Mouse (Mus musculus): ENCODE data around the gene Krit1. TPM values are rescaled to one million over a fixed set of nuclear protein-coding genes. Genes with fewer than 3 reads are reported as not detected.
A peak's percentile ranks its signal among the peaks of the same experiment; 100 is the strongest.
"Not testable (repeated sequence)": the region's sequence is repeated elsewhere in the genome, so short reads cannot be mapped to it uniquely, and the experiment has no call there.

The Krit1 gene
- polyA plus RNA-seq, 1 experiment from 2014 or later = 41.4 TPM

- not testable (repeated sequence) for H3K36me3 ChIP-seq (ENCODE audit: control insufficient read depth, insufficient read depth, low read length); H3K27ac ChIP-seq (replicated peaks in 1 of 2; ENCODE audit: control insufficient read depth in 1 of 2, insufficient read depth in 1 of 2, low read depth in 2 of 2, low read length in 2 of 2); H3K4me1 ChIP-seq (ENCODE audit: control insufficient read depth in 2 of 2, insufficient read depth in 2 of 2, low read length in 2 of 2); H3K9me3 ChIP-seq (ENCODE audit: control insufficient read depth, low read length); H3K27me3 ChIP-seq (ENCODE audit: control insufficient read depth, insufficient read depth, low read length)
- peak within 1 kb of the TSS; percentile 67 for H3K9ac ChIP-seq (ENCODE audit: low read length)
- peak within 1 kb of the TSS; percentile 31 to 42 for H3K4me3 ChIP-seq (ENCODE audit: control insufficient read depth in 1 of 2, insufficient read depth in 1 of 2, low read depth in 1 of 2, low read length in 2 of 2)
- 0% methylated on average over 4 of the region's 47 CpGs for WGBS
- H3K4me2 ChIP-seq (ENCODE audit: low read length) = peak within 1 kb of the TSS; percentile 74
- peak; percentile 97 for ATAC-seq (ENCODE audit: insufficient number of reproducible peaks, insufficient read depth, low FRiP score, low read depth)
Measured at GRCm38 (mm10) chr5:3893459-3894293, 90.7 kb downstream of the Krit1 start, which contains the start of gene Mterf1a. TSS of gene Mterf1a (minus strand) at chr5:3893933.

DNA sequence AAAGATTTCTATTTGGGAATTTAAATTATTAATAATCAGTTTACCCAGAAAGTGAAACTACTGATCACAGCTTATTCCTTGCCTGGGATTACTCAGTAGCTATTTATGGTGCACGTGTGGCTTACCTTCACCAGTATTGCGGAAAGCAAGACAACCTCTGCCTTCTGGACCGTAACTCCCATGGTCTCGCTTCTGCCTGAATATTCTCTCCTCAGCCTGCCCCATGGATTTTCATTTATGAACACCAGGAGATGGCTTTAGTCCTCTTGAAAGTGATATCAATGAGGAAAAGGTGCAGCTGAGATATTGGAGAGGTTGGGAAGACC is 91.3 kb downstream of the Krit1 start:
- not testable (repeated sequence) for H3K27me3 ChIP-seq (ENCODE audit: control insufficient read depth, insufficient read depth, low read length); H3K9ac ChIP-seq (ENCODE audit: low read length); H3K9me3 ChIP-seq (ENCODE audit: control insufficient read depth, low read length); H3K4me1 ChIP-seq (ENCODE audit: control insufficient read depth in 2 of 2, insufficient read depth in 2 of 2, low read length in 2 of 2); H3K36me3 ChIP-seq (ENCODE audit: control insufficient read depth, insufficient read depth, low read length); H3K27ac ChIP-seq (replicated peaks in 1 of 2; ENCODE audit: control insufficient read depth in 1 of 2, insufficient read depth in 1 of 2, low read depth in 2 of 2, low read length in 2 of 2); ATAC-seq (ENCODE audit: insufficient number of reproducible peaks, insufficient read depth, low FRiP score, low read depth); H3K4me2 ChIP-seq (ENCODE audit: low read length)
- H3K4me3 ChIP-seq (ENCODE audit: control insufficient read depth in 1 of 2, insufficient read depth in 1 of 2, low read depth in 1 of 2, low read length in 2 of 2) = peak overlapping the region in 1 of 2 experiments; percentile 19; a peak in 1 of 4 replicates
- WGBS = 90% methylated on average over 4 of the region's 4 CpGs

Other genes with a start within 250 kb of the Krit1 start
- gene 1700109H08Rik, start 231.6 kb upstream of the Krit1 start, polyA plus RNA-seq (2014; fragmentation: Nextera tagmentation; extraction: Ambion mirVana) = 2.9 and 3.5 TPM in 2 replicates
- gene Pex1, start 207.1 kb upstream of the Krit1 start, polyA plus RNA-seq (2014; fragmentation: Nextera tagmentation; extraction: Ambion mirVana) = 9.9 and 12.0 TPM in 2 replicates
- 9.2 and 10.0 TPM in 2 replicates for gene Rbm48, start 206.6 kb upstream of the Krit1 start, polyA plus RNA-seq (2014; fragmentation: Nextera tagmentation; extraction: Ambion mirVana)
- not detected in 2 replicates for gene Tmbim7, start 152.0 kb upstream of the Krit1 start, polyA plus RNA-seq (2014; fragmentation: Nextera tagmentation; extraction: Ambion mirVana)
- 65.5 and 72.0 TPM in 2 replicates for gene Gatad1, start 146.0 kb upstream of the Krit1 start, polyA plus RNA-seq (2014; fragmentation: Nextera tagmentation; extraction: Ambion mirVana)
- gene Ankib1, start 259 bp upstream of the Krit1 start, polyA plus RNA-seq (2014; fragmentation: Nextera tagmentation; extraction: Ambion mirVana) = 8.0 and 8.9 TPM in 2 replicates
- 0.30 and 0.32 TPM in 2 replicates for gene Lrrd1, start 42.0 kb downstream of the Krit1 start, polyA plus RNA-seq (2014; fragmentation: Nextera tagmentation; extraction: Ambion mirVana)
- 4.8 and 5.0 TPM in 2 replicates for gene Mterf1a, start 90.7 kb downstream of the Krit1 start, polyA plus RNA-seq (2014; fragmentation: Nextera tagmentation; extraction: Ambion mirVana)
- 93.5 and 104 TPM in 2 replicates for gene Akap9, start 124.9 kb downstream of the Krit1 start, polyA plus RNA-seq (2014; fragmentation: Nextera tagmentation; extraction: Ambion mirVana)

All from heart, embryonic 14.5 days (tissue).